Mouse (Mus musculus) midbrain, embryonic 14.5 days (tissue): ENCODE measurements at regions not wholly inside any gene's neighbourhood (a gene's known extent, or its start where the extent isn't known, plus 50 kb on each side); places are given as distances from the start of the nearest gene placed in this dataset.

ENCODE experiments used
- ATAC-seq: fragments of 200-750 bp; cut with Nextera tagmentation; 2 replicates; pipeline ENCODE4 v1.8.0; 2017; ENCODE audit warnings: moderate number of reproducible peaks, moderate library complexity; ENCODE audit not compliant: low FRiP score, low TSS enrichment
- DNase-seq: peaks from one replicate; pipeline ENCODE4 v3.0.0-alpha.2; 2015
- H3K27ac ChIP-seq: fragments of 300-500 bp; sonication (generic); replicated peaks from 2 replicates; pipeline ENCODE4 v1.5.1; 2014; ENCODE audit warnings: mild to moderate bottlenecking, low read depth, low read length, moderate library complexity
- H3K27me3 ChIP-seq: fragments of 300-500 bp; sonication (generic); 2 replicates; pipeline ENCODE4 v1.6.1; 2014; ENCODE audit warnings: low read length, control low read depth, mixed read lengths; ENCODE audit not compliant: control insufficient read depth, insufficient read depth
- H3K36me3 ChIP-seq: fragments of 300-500 bp; sonication (generic); 2 replicates; pipeline ENCODE4 v1.6.1; 2014; ENCODE audit warnings: low read length, control low read depth; ENCODE audit not compliant: control insufficient read depth, insufficient read depth
- H3K4me1 ChIP-seq: fragments of 300-500 bp; sonication (generic); 2 replicates; pipeline ENCODE4 v1.6.1; 2014; ENCODE audit warnings: mild to moderate bottlenecking, antibody characterized with exemption, low read length, control low read depth; ENCODE audit not compliant: control insufficient read depth, insufficient read depth
- H3K4me2 ChIP-seq: fragments of 300-500 bp; sonication (generic); 2 replicates; pipeline ENCODE4 v1.6.1; 2014; ENCODE audit warnings: mild to moderate bottlenecking, low read length, moderate library complexity
- H3K4me3 ChIP-seq: fragments of 300-500 bp; sonication (generic); replicated peaks from 2 replicates; pipeline ENCODE4 v1.5.1; 2014; ENCODE audit warnings: low read depth, low read length
- H3K9ac ChIP-seq: fragments of 300-500 bp; sonication (generic); replicated peaks from 2 replicates; pipeline ENCODE4 v1.6.1; 2014; ENCODE audit warnings: mild to moderate bottlenecking, low read length, moderate library complexity
- H3K9me3 ChIP-seq: fragments of 300-500 bp; sonication (generic); 2 replicates; pipeline ENCODE4 v1.6.1; 2016; ENCODE audit warnings: low read length, control low read depth, mixed read lengths; ENCODE audit not compliant: control insufficient read depth
- WGBS: fragments of 180-500 bp; shearing (Covaris S2); extraction: QIAGEN DNeasy Blood & Tissue Kit; methylation state at CpG from one replicate; pipeline ENCODE4 v1.1.7; 2014; 5-methylcytosine and 5-hydroxymethylcytosine counted together

DNA sequence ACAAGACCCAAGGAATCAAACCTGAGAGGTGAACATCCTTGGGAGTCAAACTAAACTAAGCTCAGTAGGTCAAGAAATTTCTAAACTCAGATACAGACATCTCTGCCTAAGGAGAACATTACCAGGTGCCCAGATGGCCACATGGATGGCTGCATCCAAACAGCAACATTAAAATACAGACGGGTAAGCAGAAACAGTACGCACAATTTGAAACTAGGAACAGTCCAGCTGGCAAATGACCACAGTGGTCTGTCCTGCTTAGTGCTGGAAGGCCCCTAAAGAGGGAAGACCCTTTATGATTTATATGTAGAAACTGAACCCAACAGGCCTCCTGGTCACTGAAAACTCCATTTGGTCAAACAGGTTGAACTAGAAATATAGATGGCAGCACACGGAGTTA is 1579.8 kb downstream of the Fstl5 start:
- 95% methylated on average over 3 of the region's 3 CpGs for WGBS

More for the DNA sequence above, 1579.8 kb downstream of the Fstl5 start:
- Histone ChIP-seq H3K9me3 (no peaks in the 10 kb centered on the region), H3K4me1 (no peaks in the 10 kb centered on the region), H3K4me3 (no peak overlapping the region), H3K27ac (no peak overlapping the region), H3K36me3 (no peaks in the 10 kb centered on the region), H3K27me3 (no peaks in the 10 kb centered on the region), H3K4me2 (no peak overlapping the region), H3K9ac (no peak overlapping the region)
- DNase-seq (no peak), ATAC-seq (no peak)
